Mouse (Mus musculus) gastrocnemius, postnatal 14 days (tissue): ENCODE measurements around the gene B3gntl1. TPM values are rescaled to one million over a fixed set of nuclear protein-coding genes. Genes with fewer than 3 reads are reported as not detected.

Experiments used
- DNase-seq: peaks from one replicate; pipeline ENCODE4 v3.0.0; 2021; ENCODE audit warnings: mixed read lengths
- intact Hi-C: fragments of 180-260 bp; cut with DNase I; formaldehyde crosslinking; loops from one replicate; pipeline ENCODE4 v1.15.1; 2025; ENCODE audit warnings: low total_unique reads
- total RNA-seq, 2 experiments: library from RNA; stranded (reverse); gene quantifications; 2 replicates each; pipeline ENCODE4 v1.2.3; 2021

Gene B3gntl1
- total RNA-seq, 2 experiments from 2014 or later, result 2.3 to 2.8 TPM

GRCm38 (mm10) chr11:121652547-121653305 is 20.2 kb downstream of the B3gntl1 start:
- peak; percentile 58 for DNase-seq
- intact Hi-C loops, result loop anchor here (5.0 kb wide), 1 partner anchor 155 kb away; no protein-coding TSS in a partner anchor

- intact Hi-C loops, result loop anchor here (5.0 kb wide), 1 partner anchor 155 kb away; no protein-coding TSS in a partner anchor
- DNase-seq, result no peak
These were observed 21.0 kb downstream of the B3gntl1 start for GRCm38 (mm10) chr11:121651983-121652382.

GRCm38 (mm10) chr11:121651556-121651955 is 21.4 kb downstream of the B3gntl1 start:
- DNase-seq, result no peak
- intact Hi-C loops, result loop anchor here (5.0 kb wide), 1 partner anchor 156 kb away; no protein-coding TSS in a partner anchor

- no peak for DNase-seq
- intact Hi-C loops, result loop anchor here (5.0 kb wide), 1 partner anchor 157 kb away; no protein-coding TSS in a partner anchor
These were observed 22.3 kb downstream of the B3gntl1 start for GRCm38 (mm10) chr11:121650668-121651067.

GRCm38 (mm10) chr11:121649900-121650299 is 23.1 kb downstream of the B3gntl1 start:
- DNase-seq, result peak; percentile 42
- intact Hi-C loops, result loop anchor here (5.0 kb wide), 1 partner anchor 157 kb away; no protein-coding TSS in a partner anchor

GRCm38 (mm10) chr11:121648166-121648565 is 24.8 kb downstream of the B3gntl1 start:
- intact Hi-C loops, result no loop called here
- no peak for DNase-seq

- intact Hi-C loops, result no loop called here
- DNase-seq, result no peak
These were observed 25.6 kb downstream of the B3gntl1 start for GRCm38 (mm10) chr11:121647321-121647720.

- DNase-seq, result no peak
- intact Hi-C loops, result no loop called here
These were observed 27.6 kb downstream of the B3gntl1 start for GRCm38 (mm10) chr11:121645394-121645793.

GRCm38 (mm10) chr11:121641501-121642145 is 31.3 kb downstream of the B3gntl1 start:
- intact Hi-C loops, result no loop called here
- no peak for DNase-seq

GRCm38 (mm10) chr11:121636646-121637045 is 36.3 kb downstream of the B3gntl1 start:
- DNase-seq, result no peak
- intact Hi-C loops, result no loop called here

GRCm38 (mm10) chr11:121631410-121631809 is 41.5 kb downstream of the B3gntl1 start:
- intact Hi-C loops, result no loop called here
- no peak for DNase-seq

- no peak for DNase-seq
- intact Hi-C loops, result no loop called here
These were observed 42.5 kb downstream of the B3gntl1 start for GRCm38 (mm10) chr11:121630406-121630805.

- intact Hi-C loops, result no loop called here
- DNase-seq, result no peak
These were observed 43.4 kb downstream of the B3gntl1 start for GRCm38 (mm10) chr11:121629529-121629928.

- DNase-seq, result no peak
- intact Hi-C loops, result no loop called here
These were observed 45.4 kb downstream of the B3gntl1 start for GRCm38 (mm10) chr11:121627521-121627920.

GRCm38 (mm10) chr11:121625007-121625406 is 47.9 kb downstream of the B3gntl1 start:
- intact Hi-C loops, result no loop called here

GRCm38 (mm10) chr11:121617371-121617770 is 55.6 kb downstream of the B3gntl1 start:
- DNase-seq, result no peak
- intact Hi-C loops, result no loop called here

More at GRCm38 (mm10) chr11:121625007-121625406, 47.9 kb downstream of the B3gntl1 start:
- DNase-seq, result no peak

- no peak for DNase-seq
These were observed 56.5 kb downstream of the B3gntl1 start for GRCm38 (mm10) chr11:121616501-121616900.

GRCm38 (mm10) chr11:121615961-121616485 is 56.9 kb downstream of the B3gntl1 start:
- DNase-seq, result no peak
- intact Hi-C loops, result no loop called here

More at GRCm38 (mm10) chr11:121616501-121616900, 56.5 kb downstream of the B3gntl1 start:
- intact Hi-C loops, result no loop called here

GRCm38 (mm10) chr11:121610976-121611375 is 62.0 kb downstream of the B3gntl1 start:
- intact Hi-C loops, result no loop called here
- no peak for DNase-seq

GRCm38 (mm10) chr11:121605604-121606003 is 67.3 kb downstream of the B3gntl1 start:
- intact Hi-C loops, result no loop called here
- no peak for DNase-seq
